Mouse (Mus musculus): Measurements from ENCODE around the gene Stk35.

GRCm38 (mm10) chr2:129815076-129815475 lies 14.8 kb downstream of the Stk35 start:
- no peak for TF ChIP-seq POLR2A (IDR thresholded peaks at IDR 0.05; ENCODE audit: borderline replicate concordance, extremely low read depth, low read depth, low read length)
- no peak for TF ChIP-seq CTCF (IDR thresholded peaks at IDR 0.05; ENCODE audit: insufficient read depth, low read length)

Measured in lung, adult 2 months (tissue).